Mouse (Mus musculus): ENCODE results near the gene Cdh13. TPM values are rescaled to one million over a fixed set of nuclear protein-coding genes. Genes with fewer than 3 reads are reported as not detected.

Gene Cdh13
- total RNA-seq, 2 experiments from 2014 or later = 0.10 TPM; not detected in 1

DNA sequence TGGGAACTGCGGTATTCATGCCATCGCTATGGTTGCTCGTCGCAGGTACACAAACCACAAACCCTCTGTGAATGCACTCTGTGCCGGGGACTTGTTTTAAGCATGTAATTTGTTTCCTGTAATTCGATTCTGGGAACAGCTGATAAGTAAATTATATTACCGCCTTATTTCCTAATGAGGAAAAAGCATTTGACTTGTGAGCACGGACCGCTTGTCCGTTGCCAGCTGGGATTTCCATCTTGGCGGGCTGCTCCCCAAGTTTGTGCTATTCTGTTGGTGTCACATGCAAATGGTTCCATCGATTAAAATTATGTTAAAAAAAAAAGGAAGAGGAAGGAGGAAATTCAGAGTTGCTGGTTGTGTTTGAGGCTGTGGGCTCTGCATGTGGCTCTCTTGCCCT, 569.3 kb downstream of the Cdh13 start:
- ATAC-seq (replicated peaks; ENCODE audit: poor library complexity, severe bottlenecking) = no peak

DNA sequence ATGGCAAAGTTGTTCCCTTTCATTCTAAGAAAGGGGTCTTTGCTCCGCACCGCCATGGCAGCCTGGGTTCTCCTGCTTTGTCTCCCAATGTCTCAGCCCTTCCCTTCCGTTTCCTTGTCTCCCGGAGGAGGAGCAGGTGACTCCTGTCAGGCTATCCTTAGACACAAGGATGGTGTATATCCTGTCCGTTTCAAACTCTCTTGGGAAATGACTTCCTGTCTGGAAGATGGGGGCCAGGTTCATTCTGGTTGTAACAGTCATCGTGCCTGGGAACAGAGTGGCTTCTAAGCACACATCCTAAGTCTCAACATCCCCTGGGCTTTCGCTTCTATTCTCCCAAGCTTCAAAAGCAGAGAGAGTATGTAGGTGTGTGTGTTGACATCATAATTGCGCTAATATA, 571.1 kb downstream of the Cdh13 start:
- no peak for ATAC-seq (replicated peaks; ENCODE audit: poor library complexity, severe bottlenecking)

GRCm38 (mm10) chr8:118866332-118866731, 582.8 kb downstream of the Cdh13 start:
- ATAC-seq (replicated peaks; ENCODE audit: poor library complexity, severe bottlenecking) = no peak

DNA sequence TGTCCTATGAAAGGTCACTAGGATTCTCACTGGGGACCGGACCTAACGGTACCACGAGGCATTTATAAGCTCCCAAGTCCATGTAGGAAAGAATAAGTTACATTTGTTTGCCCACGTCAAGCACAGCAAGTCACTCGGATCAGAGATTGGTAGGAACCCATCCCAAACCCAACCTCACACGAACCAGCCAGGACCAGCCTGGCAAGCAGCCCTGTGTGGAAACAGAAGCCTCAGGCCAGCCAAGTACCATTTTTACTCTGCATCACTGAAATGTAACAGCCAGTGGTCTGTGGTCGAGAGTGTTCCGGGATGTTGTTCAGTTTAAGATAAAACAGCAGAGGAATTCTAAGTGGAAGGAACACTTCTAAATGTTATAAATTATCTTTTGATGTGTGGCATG, 587.2 kb downstream of the Cdh13 start:
- ATAC-seq (replicated peaks; ENCODE audit: poor library complexity, severe bottlenecking) = no peak

DNA sequence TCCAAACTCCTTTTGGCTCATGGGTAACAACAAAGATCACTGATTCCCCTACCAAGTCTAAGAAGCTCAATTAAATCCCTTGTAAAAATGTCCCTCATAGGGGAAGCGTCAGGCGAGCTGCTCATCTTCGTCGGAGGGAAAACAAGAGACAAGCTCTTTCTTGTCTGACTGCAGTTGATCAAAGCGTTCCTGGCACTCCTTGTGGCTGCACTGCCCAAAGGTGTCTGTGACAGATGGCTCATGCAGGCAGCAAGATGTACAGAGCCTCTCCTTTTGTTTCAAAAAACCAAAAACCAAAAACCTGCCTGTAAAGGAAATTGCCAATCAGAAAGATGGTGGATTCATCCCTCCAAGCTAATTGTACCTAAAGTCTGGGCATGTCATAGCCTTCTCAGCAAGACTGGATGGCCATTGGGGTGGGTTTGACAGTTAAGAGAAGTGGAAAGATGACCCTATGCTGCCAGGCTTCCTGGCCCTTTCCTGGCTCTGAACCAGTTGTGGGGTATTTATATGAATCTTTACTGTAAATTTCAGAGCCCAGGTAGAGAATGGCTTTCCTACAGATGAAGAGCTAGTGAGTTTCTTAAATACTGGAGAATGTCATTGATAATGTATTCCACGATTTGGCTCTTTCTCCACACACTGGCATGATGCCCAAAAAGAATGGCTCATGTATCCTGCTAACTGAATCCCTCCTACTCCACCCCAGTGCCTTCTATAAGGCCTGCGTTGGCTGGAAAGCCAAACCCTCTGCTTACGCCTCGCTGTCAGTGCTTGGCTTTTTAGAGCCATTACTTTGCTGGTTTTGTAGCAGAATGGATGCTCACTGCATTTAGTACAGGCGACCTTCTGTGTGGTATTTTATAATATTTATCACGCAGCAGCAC, 596.6 kb downstream of the Cdh13 start:
- ATAC-seq (replicated peaks; ENCODE audit: poor library complexity, severe bottlenecking) = no peak

- no peak for ATAC-seq (replicated peaks; ENCODE audit: poor library complexity, severe bottlenecking)
Measured at GRCm38 (mm10) chr8:118884296-118884695, 600.8 kb downstream of the Cdh13 start.

GRCm38 (mm10) chr8:118884988-118885387, 601.5 kb downstream of the Cdh13 start:
- ATAC-seq (replicated peaks; ENCODE audit: poor library complexity, severe bottlenecking) = no peak

DNA sequence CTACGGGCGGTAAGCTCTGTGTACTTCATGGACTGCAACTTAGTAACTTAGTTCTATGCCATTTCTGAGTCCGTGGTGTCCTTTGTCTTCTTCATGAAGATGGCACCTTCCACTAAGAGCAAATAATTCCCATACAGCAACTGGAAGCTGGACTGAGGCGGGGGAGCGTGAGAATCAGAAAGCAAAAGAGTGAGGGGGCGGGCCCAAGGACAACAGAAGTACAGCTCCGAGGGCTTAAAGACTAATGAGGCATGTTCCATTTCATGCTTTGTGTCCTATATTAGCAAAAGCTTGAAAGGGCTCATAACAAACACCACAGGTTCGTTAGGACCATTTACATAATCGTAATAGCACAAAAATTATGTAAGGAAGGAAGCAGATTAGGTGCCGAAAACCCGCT, 618.9 kb downstream of the Cdh13 start:
- no peak for ATAC-seq (replicated peaks; ENCODE audit: poor library complexity, severe bottlenecking)

GRCm38 (mm10) chr8:118916513-118916912, 633.0 kb downstream of the Cdh13 start:
- ATAC-seq (replicated peaks; ENCODE audit: poor library complexity, severe bottlenecking) = no peak

- no peak for ATAC-seq (replicated peaks; ENCODE audit: poor library complexity, severe bottlenecking)
Measured at GRCm38 (mm10) chr8:118937412-118937811, 653.9 kb downstream of the Cdh13 start.

DNA sequence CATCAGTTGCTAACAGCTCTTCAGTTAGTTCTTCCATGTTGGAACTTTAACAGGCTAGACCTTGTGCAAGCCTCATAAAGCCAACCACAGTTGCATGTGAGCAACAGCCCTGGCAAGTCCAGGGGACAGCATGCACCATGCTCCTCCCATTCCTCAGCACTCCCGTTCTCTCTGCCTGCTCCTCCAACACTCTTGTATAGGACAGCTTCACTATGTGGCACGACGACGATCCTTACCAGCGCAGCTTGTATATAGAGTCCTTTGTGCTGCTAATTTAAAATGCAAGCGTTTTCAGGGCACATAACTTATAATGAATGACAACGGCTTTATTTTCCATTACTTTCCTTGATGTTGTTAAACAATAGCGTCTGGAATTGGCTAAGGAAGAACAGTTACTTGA, 654.5 kb downstream of the Cdh13 start:
- ATAC-seq (replicated peaks; ENCODE audit: poor library complexity, severe bottlenecking) = no peak

DNA sequence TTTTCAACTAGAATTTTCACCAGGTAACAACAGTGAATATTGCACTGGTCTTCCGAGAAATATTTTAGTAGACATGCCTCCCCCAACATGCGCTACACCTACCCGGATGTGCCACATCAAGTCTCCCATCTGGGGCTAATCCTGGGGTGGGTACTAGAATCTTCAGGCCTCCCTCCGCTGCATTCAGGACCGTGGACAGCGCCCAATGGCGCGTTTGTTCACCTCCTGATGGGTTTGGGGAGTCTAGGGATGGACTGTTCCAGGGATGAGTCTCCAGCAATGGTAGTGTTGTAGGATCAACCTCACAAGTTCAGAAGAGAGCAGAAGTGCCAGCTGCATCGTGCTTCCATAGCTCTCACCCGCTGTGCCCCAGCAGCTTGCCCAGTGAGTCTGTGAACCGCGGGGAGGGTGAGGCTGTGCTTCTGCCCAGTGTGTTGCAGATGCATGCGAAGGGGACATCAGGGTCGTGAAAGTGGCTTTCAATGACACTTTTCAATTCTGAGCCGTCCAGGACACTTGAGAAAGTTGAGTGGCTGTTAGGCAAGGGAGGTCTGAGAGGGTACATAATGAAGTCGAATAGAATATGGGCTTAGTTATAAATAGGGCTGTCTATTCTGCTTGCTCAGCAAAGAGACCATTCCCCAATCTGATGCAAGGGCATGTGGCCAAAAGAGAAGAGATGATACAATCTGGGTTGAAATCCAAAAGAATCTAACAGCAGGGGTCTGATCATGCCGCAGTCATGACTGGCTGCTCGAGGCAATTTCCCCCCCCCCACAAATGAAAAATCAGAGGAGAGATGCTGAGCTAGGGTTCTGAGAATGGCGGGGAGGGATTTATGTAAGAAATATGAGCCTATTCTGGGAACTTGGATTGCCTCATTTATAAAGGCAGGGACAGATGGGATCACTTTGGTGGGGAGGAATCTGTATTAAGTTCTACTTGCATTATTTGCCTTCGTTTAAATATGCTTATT, 668.5 kb downstream of the Cdh13 start:
- no peak for ATAC-seq (replicated peaks; ENCODE audit: poor library complexity, severe bottlenecking)

GRCm38 (mm10) chr8:118956109-118956508, 672.6 kb downstream of the Cdh13 start:
- no peak for ATAC-seq (replicated peaks; ENCODE audit: poor library complexity, severe bottlenecking)

DNA sequence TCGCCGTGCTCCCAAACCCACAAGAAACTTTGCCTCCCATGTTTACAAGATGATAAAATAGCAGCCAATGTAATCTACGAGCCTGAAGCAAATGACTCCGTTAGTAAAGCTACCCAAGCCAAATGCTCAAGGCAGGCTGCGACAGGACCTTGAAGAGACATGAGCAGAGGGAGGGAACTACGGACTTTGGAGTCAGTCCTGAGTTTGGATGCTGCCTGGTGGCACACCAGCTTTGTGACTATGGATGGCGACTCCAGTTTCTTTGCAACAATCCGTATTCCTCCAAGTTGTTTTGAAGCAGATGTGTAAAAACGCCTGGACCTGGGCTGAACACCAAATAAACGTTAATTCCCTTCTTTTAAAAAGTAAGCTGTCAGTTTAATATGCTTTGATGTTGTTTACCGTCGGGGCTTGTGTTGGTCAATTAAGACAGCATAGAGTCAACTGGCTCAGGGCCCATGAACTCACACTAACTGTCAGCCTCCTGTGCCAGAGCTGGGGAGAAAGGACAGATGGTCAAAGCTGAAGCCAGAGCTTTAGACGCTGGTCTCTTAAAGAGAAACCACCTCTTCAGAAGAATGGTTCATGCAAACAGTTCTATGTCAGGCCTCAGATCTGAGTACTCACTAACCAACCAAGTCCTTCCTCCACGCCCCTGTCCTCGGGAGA, 678.5 kb downstream of the Cdh13 start:
- ATAC-seq (replicated peaks; ENCODE audit: poor library complexity, severe bottlenecking) = no peak

GRCm38 (mm10) chr8:118965101-118965840, 681.7 kb downstream of the Cdh13 start:
- ATAC-seq (replicated peaks; ENCODE audit: poor library complexity, severe bottlenecking) = no peak

DNA sequence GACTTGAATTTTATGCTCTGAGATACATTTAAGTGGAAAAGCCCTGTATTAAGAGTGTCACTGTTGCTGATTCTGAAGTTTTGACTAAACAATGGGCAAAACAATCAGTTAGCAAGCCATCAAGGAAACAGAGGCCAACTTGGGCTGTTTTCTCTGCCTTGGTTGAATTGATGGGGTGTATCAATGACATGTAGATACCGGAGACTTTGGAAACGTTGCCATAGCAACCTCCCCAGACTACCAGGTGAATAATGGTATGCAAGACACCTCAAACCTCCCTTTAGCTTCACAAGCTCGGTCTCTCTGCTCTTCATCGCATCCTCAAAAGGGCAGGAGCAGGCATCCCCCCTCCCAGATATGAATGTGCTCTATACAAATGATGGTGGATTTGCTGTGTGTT, 685.4 kb downstream of the Cdh13 start:
- ATAC-seq (replicated peaks; ENCODE audit: poor library complexity, severe bottlenecking) = no peak

DNA sequence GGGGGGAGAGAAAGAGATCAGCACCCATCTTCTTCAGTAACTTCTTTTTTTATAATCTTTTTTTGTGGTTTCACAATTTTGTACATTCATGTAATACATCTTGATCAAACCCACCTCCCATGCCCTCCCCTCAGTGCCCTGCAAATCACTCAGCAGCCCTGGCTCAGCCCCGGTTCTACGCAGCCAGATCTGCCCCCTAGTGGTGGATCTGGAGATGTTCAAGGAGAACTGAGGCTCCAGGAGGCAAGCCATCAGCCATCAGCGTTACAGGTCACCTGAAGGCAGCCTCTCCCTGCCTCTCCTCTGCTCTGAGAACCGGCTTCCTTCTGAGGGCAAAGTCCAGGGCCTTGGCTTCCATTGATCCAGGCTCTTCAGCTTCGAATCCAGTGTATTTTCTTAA, 696.3 kb downstream of the Cdh13 start:
- ATAC-seq (replicated peaks; ENCODE audit: poor library complexity, severe bottlenecking) = no peak

GRCm38 (mm10) chr8:118983724-118984123, 700.2 kb downstream of the Cdh13 start:
- ATAC-seq (replicated peaks; ENCODE audit: poor library complexity, severe bottlenecking) = no peak

GRCm38 (mm10) chr8:118986796-118987195, 703.3 kb downstream of the Cdh13 start:
- ATAC-seq (replicated peaks; ENCODE audit: poor library complexity, severe bottlenecking) = no peak

- no peak for ATAC-seq (replicated peaks; ENCODE audit: poor library complexity, severe bottlenecking)
Measured at GRCm38 (mm10) chr8:118995641-118996188, 712.2 kb downstream of the Cdh13 start.
